Mouse (Mus musculus) adrenal gland, postnatal 25 days (tissue): Measurements from ENCODE around the gene Ccdc66. TPM values are rescaled to one million over a fixed set of nuclear protein-coding genes. Genes with fewer than 3 reads are reported as not detected.

Source experiments
- DNase-seq: peaks from one replicate; pipeline ENCODE4 v3.0.0; 2021; ENCODE audit warnings: mixed read lengths
- long read RNA-seq: library from polyadenylated mRNA; stranded (forward); transcript quantifications from one replicate; pipeline ENCODE4 v2.0.0, GENCODE M21; 2021
- total RNA-seq: library from RNA; stranded (reverse); gene quantifications from 2 replicates; pipeline ENCODE4 v1.2.3, GENCODE M21; 2021

Ccdc66 gene
- 11.7 and 12.0 TPM in 2 replicates for total RNA-seq
- long read RNA-seq, full-length matches to known transcripts: 3 of 4 reads
- long read RNA-seq, partial matches to known transcripts: 0 of 4 reads
- long read RNA-seq, other reads (novel, unspliced or antisense): 1 of 4 reads

GRCm38 (mm10) chr14:27507894-27508643, at the start of gene Ccdc66:
Gene Ccdc66 (minus strand): TSS chr14:27508460.
- DNase-seq: peak; percentile 98

- DNase-seq: no peak
These were observed 35.7 kb upstream of the Ccdc66 start for GRCm38 (mm10) chr14:27543838-27544426.

- DNase-seq: no peak
These were observed 28.2 kb upstream of the Ccdc66 start for GRCm38 (mm10) chr14:27536441-27536840.

GRCm38 (mm10) chr14:27524541-27524940, 16.3 kb upstream of the Ccdc66 start:
- DNase-seq: no peak

- DNase-seq: no peak
These were observed 513 bp upstream of the Ccdc66 start for GRCm38 (mm10) chr14:27508644-27509301.

GRCm38 (mm10) chr14:27501096-27501495, 7.2 kb downstream of the Ccdc66 start:
- DNase-seq: no peak

- no peak for DNase-seq
These were observed 14.7 kb downstream of the Ccdc66 start for GRCm38 (mm10) chr14:27493516-27493915.

- no peak for DNase-seq
These were observed 16.9 kb downstream of the Ccdc66 start for GRCm38 (mm10) chr14:27491399-27491798.

- no peak for DNase-seq
These were observed 61.3 kb downstream of the Ccdc66 start for GRCm38 (mm10) chr14:27446963-27447362.

GRCm38 (mm10) chr14:27444851-27445281, 63.4 kb downstream of the Ccdc66 start:
- DNase-seq: no peak

GRCm38 (mm10) chr14:27440921-27441320, 67.3 kb downstream of the Ccdc66 start:
- DNase-seq: no peak

GRCm38 (mm10) chr14:27436826-27437225, 71.4 kb downstream of the Ccdc66 start:
- no peak for DNase-seq

GRCm38 (mm10) chr14:27436116-27436515, 72.1 kb downstream of the Ccdc66 start:
- no peak for DNase-seq

- DNase-seq: no peak
These were observed 76.2 kb downstream of the Ccdc66 start for GRCm38 (mm10) chr14:27432064-27432463.

Other genes with a start within 250 kb of the Ccdc66 start
- 27.8 and 28.2 TPM in 2 replicates for gene Fam208a, start 79.6 kb downstream of the Ccdc66 start, total RNA-seq
- 7.4 and 15.2 TPM in 2 replicates for gene Erc2, start 114.0 kb upstream of the Ccdc66 start, total RNA-seq